Mouse (Mus musculus) C2C12 (cell line): ENCODE data around the gene Rtn2.

ENCODE experiments used
- CTCF ChIP-seq: IDR thresholded peaks from one replicate; pipeline ENCODE4 v1.5.1; 2011; ENCODE audit not compliant: control insufficient read depth, insufficient read depth, insufficient read length
- MYOD1 ChIP-seq: IDR thresholded peaks from one replicate; pipeline ENCODE4 v1.6.1; 2011; ENCODE audit warnings: low read depth; ENCODE audit not compliant: control insufficient read depth, insufficient read length
- MYOG ChIP-seq: IDR thresholded peaks from one replicate; pipeline ENCODE4 v1.6.1; 2011; ENCODE audit not compliant: control insufficient read depth, insufficient read length; ENCODE audit errors: extremely low read depth

DNA sequence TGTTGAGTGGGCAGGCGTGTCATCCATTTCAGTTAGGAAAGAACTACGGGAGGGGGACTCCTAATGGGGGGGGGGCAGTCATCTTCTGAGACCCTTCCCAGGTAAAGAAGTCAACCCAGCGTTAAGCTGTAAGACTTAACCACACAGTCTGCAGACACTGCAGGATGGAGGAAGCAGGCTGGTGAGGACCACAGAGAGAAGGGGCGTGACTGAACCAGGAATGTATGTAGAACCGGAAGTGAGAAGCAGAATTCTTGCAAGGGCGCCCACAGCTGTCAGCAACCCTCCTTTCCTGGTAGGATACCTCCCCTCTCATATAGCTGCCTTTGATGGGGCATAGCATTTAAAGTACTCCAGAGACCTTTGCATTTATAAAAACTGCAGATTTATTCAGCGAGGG is 25.9 kb upstream of the Rtn2 start:
- TF ChIP-seq CTCF (no peak), MYOD1 (no peak), MYOG (no peak)
